Mouse (Mus musculus) MEL (cell line): ENCODE data around the gene Prex1. TPM values are rescaled to one million over a fixed set of nuclear protein-coding genes. Genes with fewer than 3 reads are reported as not detected.
"Not testable (repeated sequence)": the region's sequence is repeated elsewhere in the genome, so short reads cannot be mapped to it uniquely, and the experiment has no call there.

ENCODE experiments used
- DNase-seq: peaks from one replicate; pipeline ENCODE4 v3.0.0; 2011; ENCODE audit warnings: low read depth, low spot score
- H3K27ac ChIP-seq: 2 replicates; pipeline ENCODE4 v1.5.1; 2012; ENCODE audit warnings: low read depth, mild to moderate bottlenecking, control low read depth, low read length, moderate library complexity; ENCODE audit not compliant: control insufficient read depth
- H3K27me3 ChIP-seq, 2 experiments: fragments of 150-350 bp in 1 of 2; sonication (generic) in 1 of 2; 2 replicates each; pipeline ENCODE4 v1.6.1; 2012; ENCODE audit warnings: low read length in 2 of 2, mild to moderate bottlenecking in 2 of 2, improper control_type of control experiment in 1 of 2, moderate library complexity in 1 of 2; ENCODE audit not compliant: insufficient read depth in 2 of 2, control insufficient read depth in 1 of 2
- H3K36me3 ChIP-seq, 2 experiments: 2 replicates each; pipeline ENCODE4 v1.6.1; 2012 to 2014; ENCODE audit warnings: low read length in 2 of 2, improper control_type of control experiment in 1 of 2, inconsistent platforms in 1 of 2, mild to moderate bottlenecking in 1 of 2; ENCODE audit not compliant: insufficient read depth in 2 of 2, control insufficient read depth in 1 of 2
- H3K4me1 ChIP-seq, 2 experiments: fragments of 150-350 bp in 1 of 2; sonication (generic) in 1 of 2; 2 replicates each; pipeline ENCODE4 v1.6.1; 2012; ENCODE audit warnings: low read length in 2 of 2, improper control_type of control experiment in 1 of 2, mild to moderate bottlenecking in 1 of 2; ENCODE audit not compliant: insufficient read depth in 2 of 2, control insufficient read depth in 1 of 2
- H3K4me3 ChIP-seq, 2 experiments: fragments of 150-350 bp in 1 of 2; sonication (generic) in 1 of 2; 2 replicates each; pipeline ENCODE4 v1.5.1; 2012; ENCODE audit warnings: low read depth in 2 of 2, low read length in 2 of 2, mild to moderate bottlenecking in 2 of 2, moderate library complexity in 2 of 2, control low read depth in 1 of 2, improper control_type of control experiment in 1 of 2; ENCODE audit not compliant: control insufficient read depth in 1 of 2, insufficient read depth in 1 of 2
- H3K79me2 ChIP-seq: 2 replicates; pipeline ENCODE4 v1.6.1; 2012; ENCODE audit warnings: mild to moderate bottlenecking, low read length, moderate library complexity; ENCODE audit not compliant: control insufficient read depth, poor library complexity, insufficient read depth
- H3K9ac ChIP-seq: 2 replicates; pipeline ENCODE4 v1.6.1; 2012; ENCODE audit warnings: low read depth, mild to moderate bottlenecking, control low read depth, low read length, moderate library complexity; ENCODE audit not compliant: control insufficient read depth, poor library complexity, severe bottlenecking
- H3K9me3 ChIP-seq: fragments of 150-350 bp; sonication (generic); replicated peaks from 2 replicates; pipeline ENCODE4 v1.6.1; 2012; ENCODE audit warnings: mild to moderate bottlenecking, low read length, improper control_type of control experiment, moderate library complexity; ENCODE audit not compliant: insufficient read depth
- CHD2 ChIP-seq: IDR thresholded peaks from 2 replicates; pipeline ENCODE4 v1.6.1; 2011; ENCODE audit warnings: low read length, improper control_type of control experiment
- CTCF ChIP-seq, 3 experiments: IDR thresholded peaks in 2 of 3; conservative IDR thresholded peaks in 1 of 3; 2 replicates each; pipeline ENCODE4 v1.5.1; 2011 to 2012; ENCODE audit warnings: low read length in 3 of 3, low read depth in 2 of 3, mild to moderate bottlenecking in 2 of 3, improper control_type of control experiment in 1 of 3, inconsistent platforms in 1 of 3, mixed read lengths in 1 of 3, moderate library complexity in 1 of 3; ENCODE audit not compliant: control insufficient read depth in 1 of 3, insufficient read depth in 1 of 3, poor library complexity in 1 of 3, severe bottlenecking in 1 of 3
- E2F4 ChIP-seq: IDR thresholded peaks from 2 replicates; pipeline ENCODE4 v1.6.1; 2011; ENCODE audit warnings: low read depth, low read length, improper control_type of control experiment, borderline replicate concordance
- GATA1 ChIP-seq: IDR thresholded peaks from 2 replicates; pipeline ENCODE4 v1.6.1; 2011; ENCODE audit warnings: low read depth, low read length, improper control_type of control experiment
- HCFC1 ChIP-seq: IDR thresholded peaks from 2 replicates; pipeline ENCODE4 v1.6.1; 2012; ENCODE audit warnings: low read depth, mild to moderate bottlenecking, inconsistent platforms, low read length, improper control_type of control experiment, moderate library complexity
- JUND ChIP-seq: IDR thresholded peaks from 2 replicates; pipeline ENCODE4 v1.6.1; 2011; ENCODE audit warnings: low read depth, mild to moderate bottlenecking, improper control_type of control experiment, low read length
- KAT2A ChIP-seq: conservative IDR thresholded peaks from 2 replicates; pipeline ENCODE4 v1.6.1; 2012; ENCODE audit warnings: low read depth, low read length, improper control_type of control experiment, inconsistent platforms
- MEF2A ChIP-seq: IDR thresholded peaks from 2 replicates; pipeline ENCODE4 v1.6.1; 2014; ENCODE audit warnings: low read depth, mild to moderate bottlenecking, inconsistent platforms, low read length, improper control_type of control experiment; ENCODE audit not compliant: poor library complexity, insufficient replicate concordance, severe bottlenecking; ENCODE audit errors: extremely low read depth
- MXI1 ChIP-seq: IDR thresholded peaks from 2 replicates; pipeline ENCODE4 v1.6.1; 2011; ENCODE audit warnings: mild to moderate bottlenecking, low read depth, low read length, improper control_type of control experiment
- MYB ChIP-seq: IDR thresholded peaks from 2 replicates; pipeline ENCODE4 v1.6.1; 2011; ENCODE audit warnings: mild to moderate bottlenecking, low read depth, low read length, improper control_type of control experiment
- NELFE ChIP-seq: IDR thresholded peaks from 2 replicates; pipeline ENCODE4 v1.6.1; 2011; ENCODE audit warnings: low read depth, low read length, improper control_type of control experiment
- POLR2AphosphoS2 ChIP-seq: IDR thresholded peaks from 2 replicates; pipeline ENCODE4 v1.6.1; 2011; ENCODE audit warnings: low read length, improper control_type of control experiment
- POLR2AphosphoS5 ChIP-seq: IDR thresholded peaks from 2 replicates; pipeline ENCODE4 v1.6.1; 2012; ENCODE audit warnings: low read depth, borderline replicate concordance, mild to moderate bottlenecking, inconsistent platforms, low read length, moderate library complexity, mixed read lengths
- TBP ChIP-seq: IDR thresholded peaks from 2 replicates; pipeline ENCODE4 v1.8.0; 2011; ENCODE audit warnings: low read depth, low read length, improper control_type of control experiment
- TCF12 ChIP-seq: IDR thresholded peaks from 2 replicates; pipeline ENCODE4 v1.6.1; 2014; ENCODE audit warnings: low read depth, mild to moderate bottlenecking, inconsistent platforms, low read length, improper control_type of control experiment, moderate library complexity
- UBTF ChIP-seq: IDR thresholded peaks from 2 replicates; pipeline ENCODE4 v1.6.1; 2012; ENCODE audit warnings: low read depth, mild to moderate bottlenecking, inconsistent platforms, low read length, improper control_type of control experiment, moderate library complexity, borderline replicate concordance; ENCODE audit not compliant: insufficient read depth
- USF2 ChIP-seq, 2 experiments: IDR thresholded peaks; 2 replicates each; pipeline ENCODE4 v1.6.1; 2011 to 2012; ENCODE audit warnings: improper control_type of control experiment in 2 of 2, low read length in 2 of 2, borderline replicate concordance in 1 of 2, inconsistent platforms in 1 of 2, low read depth in 1 of 2, mild to moderate bottlenecking in 1 of 2; ENCODE audit not compliant: insufficient read depth in 1 of 2
- ZC3H11A ChIP-seq: IDR thresholded peaks from 2 replicates; pipeline ENCODE4 v1.6.1; 2012; ENCODE audit warnings: low read depth, mild to moderate bottlenecking, inconsistent platforms, low read length, improper control_type of control experiment
- ZMIZ1 ChIP-seq: IDR thresholded peaks from 2 replicates; pipeline ENCODE4 v1.6.1; 2012; ENCODE audit warnings: low read depth, mild to moderate bottlenecking, inconsistent platforms, low read length, improper control_type of control experiment, moderate library complexity
- polyA plus RNA-seq, 2 experiments: library from polyadenylated mRNA; stranded (reverse) in 1 of 2; unstranded in 1 of 2; fragments of >175 nt in 1 of 2; fragments of >200 nt in 1 of 2; gene quantifications; 2 replicates each; pipeline versions ENCODE4 v1.2.1 to v1.2.4; 2012; ENCODE audit warnings: low replicate concordance in 2 of 2, low read depth in 1 of 2; ENCODE audit not compliant: insufficient read length in 2 of 2, insufficient read depth in 1 of 2, missing spikeins in 1 of 2
- total RNA-seq: library from RNA; depleted of rRNA; stranded (reverse); fragments of 300-350 nt; gene quantifications from 2 replicates; pipeline ENCODE4 v1.2.3, GENCODE M21; 2012

Prex1 gene
- total and polyA plus RNA-seq, 3 experiments, result 8.0 to 33.1 (median 15.8) TPM

GRCm38 (mm10) chr2:166732146-166732545 lies 18.5 kb upstream of the Prex1 start:
- TF ChIP-seq KAT2A, result no peak
- TF ChIP-seq CTCF (IDR thresholded peaks at IDR 0.05 in 2 of 3, conservative IDR thresholded peaks at IDR 0.05 in 1 of 3; ENCODE audit: control insufficient read depth in 1 of 3, insufficient read depth in 1 of 3, low read depth in 2 of 3, low read length in 3 of 3, poor library complexity in 1 of 3, severe bottlenecking in 1 of 3), result no peak
- TF ChIP-seq CHD2, result no peak
- no peak for TF ChIP-seq NELFE
- TF ChIP-seq TCF12, result no peak
- TF ChIP-seq E2F4, result no peak
- TF ChIP-seq USF2 (IDR thresholded peaks at IDR 0.05; ENCODE audit: borderline replicate concordance in 1 of 2, insufficient read depth in 1 of 2, low read depth in 1 of 2, low read length in 2 of 2), result no peak
- TF ChIP-seq MXI1, result no peak
- no peak for TF ChIP-seq MYB
- TF ChIP-seq UBTF, result no peak
- no peak for TF ChIP-seq MEF2A
- TF ChIP-seq GATA1, result no peak
- no peak for TF ChIP-seq POLR2AphosphoS5
- TF ChIP-seq ZC3H11A, result no peak
- no peak for TF ChIP-seq TBP
- no peak for TF ChIP-seq HCFC1
- TF ChIP-seq ZMIZ1, result no peak
- TF ChIP-seq JUND, result no peak
- TF ChIP-seq POLR2AphosphoS2, result no peak
- 0 out of 4 replicates have a peak, but pooled peaks cover 0 to 5% of the 10 kb centered on the region in 2 experiments for H3K4me1 ChIP-seq
- H3K79me2 ChIP-seq, result no peaks in the 10 kb centered on the region
- H3K27me3 ChIP-seq, result peaks cover 0 to 2% of the 10 kb centered on the region in 2 experiments; a peak in 1 of 4 replicates
- H3K36me3 ChIP-seq, result no peaks in the 10 kb centered on the region
- no peak overlapping the region for H3K4me3 ChIP-seq
- no peaks in the 10 kb centered on the region for H3K9me3 ChIP-seq
- H3K27ac ChIP-seq, result no peak overlapping the region
- no peak for DNase-seq
- no peak overlapping the region for H3K9ac ChIP-seq

- not testable (repeated sequence) for H3K4me1 ChIP-seq, H3K9ac ChIP-seq, H3K9me3 ChIP-seq, H3K36me3 ChIP-seq, H3K27me3 ChIP-seq, H3K4me3 ChIP-seq, H3K27ac ChIP-seq, DNase-seq, H3K79me2 ChIP-seq
Measured at GRCm38 (mm10) chr2:166731102-166731883, 17.7 kb upstream of the Prex1 start.
